Mouse (Mus musculus) testis, adult 2 months (tissue): ENCODE results near the gene Rnf151.

Experiments
- CTCF ChIP-seq: fragments of 200-500 bp; IDR thresholded peaks from 2 replicates; pipeline ENCODE4 v1.5.1; 2012; ENCODE audit warnings: low read depth, mild to moderate bottlenecking, inconsistent platforms, low read length, moderate library complexity; ENCODE audit not compliant: control insufficient read depth, insufficient read depth, insufficient replicate concordance
- POLR2A ChIP-seq: fragments of 200-500 bp; IDR thresholded peaks from 2 replicates; pipeline ENCODE4 v1.6.1; 2012; ENCODE audit warnings: low read depth, mild to moderate bottlenecking, inconsistent platforms, low read length, moderate library complexity; ENCODE audit not compliant: control insufficient read depth

GRCm38 (mm10) chr17:24743896-24744295 is 26.0 kb upstream of the Rnf151 start:
- TF ChIP-seq CTCF (no peak), POLR2A (no peak)
